Mouse (Mus musculus) cerebellum, adult 8-10 months (tissue): Measurements from ENCODE around the gene Cd164l2.

Source experiments
- DNase-seq: peaks from one replicate; pipeline ENCODE4 v3.0.0; 2022

Gene Cd164l2

DNA sequence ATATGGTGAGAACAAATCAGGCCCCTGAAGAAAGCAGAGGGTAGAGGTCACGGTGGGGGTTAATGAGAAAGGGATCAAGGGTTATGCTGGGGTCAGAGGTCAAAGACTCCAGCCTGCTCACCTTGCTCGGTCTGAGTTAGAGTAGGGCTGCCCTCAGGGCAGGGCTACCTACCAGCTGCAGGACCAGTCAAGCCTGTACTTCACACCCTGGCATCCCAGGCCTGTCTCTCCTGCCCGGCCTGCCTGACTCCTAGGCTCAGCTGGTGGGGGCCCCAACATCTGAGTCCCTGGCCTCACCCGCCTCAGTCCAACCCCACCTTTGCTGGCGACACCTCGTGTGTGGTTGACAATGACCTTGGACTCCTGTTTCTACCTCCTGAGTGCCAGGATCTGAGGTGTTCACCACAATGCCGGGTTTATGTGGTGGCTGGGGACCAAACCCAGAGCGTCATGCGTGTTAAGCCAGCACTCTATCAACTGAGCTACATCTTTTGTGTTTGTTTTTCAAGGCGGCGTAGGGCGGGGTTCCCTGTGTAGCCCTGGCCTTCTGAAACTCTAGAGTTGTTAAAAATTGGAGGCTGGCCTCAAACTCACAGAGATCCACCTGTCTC lies 46.0 kb downstream of the Cd164l2 start:
- no peak for DNase-seq

DNA sequence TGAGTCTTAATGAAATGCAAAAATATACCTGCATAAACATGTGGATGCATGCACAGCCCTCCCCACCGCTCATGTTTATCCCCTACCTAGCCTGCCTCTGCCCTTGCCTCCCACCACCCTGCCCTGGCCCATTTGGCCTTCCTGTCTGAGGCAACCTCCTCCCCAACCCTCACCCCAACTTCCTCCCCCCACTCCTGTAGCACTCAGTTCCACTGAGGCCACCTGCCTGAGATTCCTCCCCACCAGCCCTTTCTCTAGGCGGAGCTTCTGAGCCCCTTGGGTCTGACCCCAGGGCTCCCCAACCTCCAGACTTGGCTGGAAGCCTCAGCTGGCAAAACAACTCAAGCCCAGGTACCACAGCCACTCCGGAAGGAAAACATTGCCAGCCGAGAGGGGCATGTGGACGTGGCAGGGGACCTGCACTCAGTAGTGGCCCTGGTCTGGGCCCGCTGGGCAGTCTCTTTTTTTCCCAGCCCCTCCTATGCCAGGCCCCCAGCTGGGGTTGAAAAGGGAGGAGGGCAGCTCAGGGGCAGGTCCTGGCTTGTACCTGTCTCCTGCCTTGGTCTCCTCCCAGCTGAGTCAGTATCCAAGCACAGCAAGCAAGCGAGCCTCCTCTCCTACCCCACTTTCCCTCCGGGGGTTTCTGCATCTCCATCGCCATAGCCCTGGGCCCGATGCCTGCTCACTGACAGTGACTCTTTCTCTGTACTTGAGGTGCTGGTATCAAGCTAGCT lies 49.9 kb downstream of the Cd164l2 start:
- DNase-seq: no peak

DNA sequence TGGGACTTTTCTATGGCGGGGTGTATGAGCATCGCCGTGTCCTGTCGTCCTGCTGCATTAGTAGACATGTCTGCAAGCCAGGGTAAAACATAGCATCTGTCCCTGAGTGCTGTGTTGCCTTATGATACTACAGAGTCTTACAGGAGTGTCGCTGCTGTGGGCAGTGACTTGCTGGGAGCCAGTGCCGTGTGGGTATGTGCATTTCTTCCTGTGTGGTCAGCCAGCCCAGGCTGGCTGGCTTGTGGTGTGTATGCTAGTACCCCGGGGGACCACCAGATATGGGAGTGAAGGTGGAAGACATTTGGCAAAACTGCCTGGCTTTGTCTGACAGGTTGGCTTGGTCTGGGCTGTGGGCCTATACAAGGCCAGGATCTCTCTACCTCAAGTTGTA lies 50.4 kb downstream of the Cd164l2 start:
- DNase-seq: no peak

DNA sequence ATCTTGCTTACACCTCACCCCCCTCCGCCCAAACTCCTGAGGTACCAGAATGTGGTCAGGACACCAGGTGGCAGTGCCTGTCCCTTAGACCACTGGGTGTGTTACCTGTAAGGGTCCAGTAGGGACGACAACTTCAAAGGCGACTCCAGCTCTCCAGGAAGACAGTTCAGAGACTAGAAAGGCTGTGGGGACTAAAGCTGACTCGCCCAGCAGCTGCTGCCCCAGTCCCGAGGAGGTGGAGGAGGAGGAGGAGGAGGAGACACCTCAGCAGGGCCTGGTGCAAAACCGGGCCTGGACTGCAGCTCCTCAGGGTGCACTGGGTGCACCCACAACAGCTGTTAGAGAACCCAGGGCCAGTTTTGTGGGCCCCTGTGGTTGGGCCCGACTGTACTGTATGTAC lies 51.0 kb downstream of the Cd164l2 start, which contains the start of gene Sytl1:
Sytl1 (minus strand) TSS at position 232 of the 400 bp plus-strand sequence.
- DNase-seq: no peak

DNA sequence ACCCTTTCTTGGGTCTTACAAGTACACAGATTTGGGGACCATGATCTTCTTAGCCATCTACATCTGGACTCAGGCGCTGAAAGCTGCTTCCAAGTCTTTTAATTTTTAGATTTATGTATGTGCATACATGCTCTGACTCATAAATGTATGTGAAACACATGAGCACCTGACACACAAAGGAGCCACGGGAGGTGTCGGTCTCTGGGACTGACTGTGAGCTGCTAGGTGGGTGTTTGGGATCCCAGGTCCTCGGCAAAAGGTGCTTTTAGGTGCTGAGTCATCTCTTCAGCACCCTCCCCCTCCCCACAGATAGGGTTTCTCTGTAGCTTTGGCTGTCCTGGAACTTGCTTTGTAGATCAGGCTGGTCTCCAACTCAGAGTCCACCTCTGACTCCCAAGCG lies 51.8 kb downstream of the Cd164l2 start:
- no peak for DNase-seq

DNA sequence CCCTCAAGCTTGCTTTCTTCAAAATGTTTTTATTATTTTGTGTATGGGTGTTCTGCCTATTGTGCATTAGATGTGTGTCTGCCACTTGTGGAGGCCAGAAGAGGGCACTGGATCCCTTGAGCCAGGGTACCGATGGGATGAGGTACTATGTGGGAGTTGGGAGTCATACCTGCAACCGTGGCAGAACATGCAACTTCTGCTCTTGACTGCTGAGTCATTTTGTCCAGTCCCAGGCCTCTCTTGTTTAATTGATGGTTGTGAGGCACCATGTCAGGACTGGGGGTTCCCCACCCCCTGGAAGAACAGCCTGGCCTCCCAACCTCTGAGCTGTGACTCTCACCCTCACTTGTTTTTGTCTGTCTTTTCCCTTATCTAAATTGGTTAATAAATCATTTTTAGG lies 52.6 kb downstream of the Cd164l2 start:
- DNase-seq: no peak

DNA sequence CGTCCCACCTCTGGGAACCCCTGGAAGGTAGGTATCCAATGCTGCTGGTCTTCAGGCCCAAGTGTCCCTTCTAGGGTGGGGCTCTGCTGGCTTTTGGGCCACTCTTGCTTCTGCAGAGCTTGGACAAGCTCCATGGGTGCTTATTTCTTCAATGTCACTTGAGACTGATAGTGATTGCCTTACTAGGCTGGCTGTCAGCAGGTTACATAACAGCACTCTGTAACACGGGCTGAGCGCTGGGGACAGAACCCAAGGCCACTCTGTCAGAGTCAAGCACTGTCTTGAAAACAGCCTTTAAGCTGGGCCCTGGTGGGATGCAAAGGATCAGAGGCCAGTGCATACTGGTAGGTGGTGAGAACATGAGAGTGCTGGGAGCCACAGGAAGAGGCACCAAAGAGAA lies 53.4 kb downstream of the Cd164l2 start:
- no peak for DNase-seq

DNA sequence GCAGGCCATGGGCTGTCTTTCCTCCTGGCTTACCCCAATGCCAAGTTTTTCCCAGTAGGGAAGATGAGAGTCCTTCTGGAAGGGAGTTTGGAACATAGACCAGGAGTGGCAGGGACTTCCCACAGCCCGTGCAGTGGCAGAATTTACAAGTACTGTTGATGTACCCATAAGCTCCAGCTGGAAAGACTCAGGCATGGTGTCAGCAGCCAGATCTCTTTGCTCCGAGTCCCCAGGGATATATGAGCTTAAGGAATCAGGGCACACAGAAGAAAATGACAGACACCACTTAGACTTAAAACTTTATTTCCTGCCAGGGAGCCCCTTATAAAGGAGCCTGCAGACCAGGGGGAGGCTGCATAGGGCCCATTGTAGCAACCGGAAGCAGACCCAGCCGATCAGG lies 53.8 kb downstream of the Cd164l2 start:
- no peak for DNase-seq

DNA sequence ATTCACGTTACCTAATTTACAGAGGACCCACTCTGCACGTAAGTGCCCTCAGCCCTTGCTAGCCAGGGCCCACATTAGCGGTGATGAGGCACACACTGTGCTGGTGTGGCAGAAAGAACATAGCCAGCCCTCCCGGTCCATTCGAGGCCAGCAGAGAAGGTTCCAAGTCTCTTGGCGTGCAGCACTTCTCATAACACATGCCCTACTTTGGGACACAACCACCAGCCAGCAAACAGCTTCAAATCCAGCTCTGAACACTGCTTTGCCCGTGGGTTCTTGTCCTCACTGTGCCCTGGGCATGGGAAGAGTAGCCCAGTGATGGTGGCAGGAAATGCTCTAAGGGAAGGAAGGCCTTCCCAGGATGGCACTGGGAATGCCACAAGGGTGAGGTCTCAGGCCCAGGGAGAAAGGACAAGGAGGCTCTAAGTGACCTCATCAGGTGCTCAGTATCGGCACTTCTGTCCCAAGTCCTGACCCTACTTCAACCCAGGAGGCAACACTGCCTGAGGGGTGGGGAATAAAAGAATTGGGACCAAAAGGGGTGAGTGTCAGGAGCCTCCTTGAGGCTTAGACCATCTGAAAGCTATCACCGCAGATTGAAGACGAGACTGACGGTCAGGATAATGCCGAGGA lies 54.4 kb downstream of the Cd164l2 start:
- DNase-seq: no peak

DNA sequence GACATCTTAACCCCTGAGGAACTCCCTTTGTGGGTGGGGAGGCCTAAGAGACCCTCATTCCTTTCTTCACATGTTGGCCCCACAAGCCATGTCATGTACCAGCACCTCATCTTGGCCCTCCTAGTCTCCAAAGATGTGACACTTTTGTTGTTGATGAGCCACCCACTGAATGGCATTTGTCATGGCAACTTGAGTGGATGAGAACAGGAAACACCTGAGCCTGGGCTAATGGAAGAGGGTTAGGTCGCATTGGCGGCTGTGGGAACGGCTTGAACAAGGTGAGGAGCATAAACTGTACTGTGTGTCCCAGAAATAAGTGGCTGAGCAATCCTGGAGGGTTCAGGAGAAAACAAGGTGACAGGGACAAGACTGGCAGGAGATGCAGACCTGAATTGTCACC lies 57.0 kb downstream of the Cd164l2 start:
- DNase-seq: no peak

DNA sequence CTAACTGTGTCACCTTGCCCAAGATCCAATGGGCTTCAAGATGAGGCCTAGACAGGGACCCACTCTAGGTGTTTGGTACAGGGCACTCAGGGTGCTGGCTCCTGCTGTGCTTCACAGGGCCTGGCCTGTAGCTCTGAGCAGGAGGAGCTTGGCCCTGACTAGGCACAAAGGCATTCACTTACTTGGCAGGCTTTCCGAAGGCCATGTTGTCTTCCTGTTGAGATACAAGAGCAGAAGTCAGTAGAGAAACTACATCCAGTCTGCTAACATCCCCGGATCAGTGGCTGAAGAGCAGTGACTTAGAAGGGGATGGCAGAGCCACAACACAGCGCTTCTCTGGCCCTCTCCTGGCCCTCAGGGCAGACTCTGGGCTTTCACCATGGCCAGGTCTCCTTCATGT lies 57.7 kb downstream of the Cd164l2 start:
- DNase-seq: no peak

DNA sequence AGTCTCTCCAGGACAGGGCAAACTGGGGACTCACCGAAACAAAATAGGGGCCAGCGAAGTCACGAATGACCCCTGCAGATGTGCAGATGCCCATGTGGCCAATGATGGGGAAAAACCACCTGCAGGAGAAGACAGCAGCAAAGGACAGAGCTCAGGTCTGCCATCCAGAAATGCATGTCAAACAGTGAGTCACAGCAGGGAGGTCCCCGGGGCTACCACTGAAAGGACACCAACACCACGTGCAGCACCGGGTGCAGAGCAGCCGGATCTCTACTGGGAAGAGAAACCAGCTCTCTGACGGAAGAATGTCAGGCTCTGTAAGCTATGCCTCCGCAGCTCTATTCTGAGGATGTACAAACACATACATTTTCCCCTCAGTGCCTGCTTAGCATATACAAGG lies 59.0 kb downstream of the Cd164l2 start:
- DNase-seq: no peak
